Mouse (Mus musculus) layer of hippocampus, adult 8-10 months (tissue): Measurements from ENCODE around the gene Sc5d. TPM values are rescaled to one million over a fixed set of nuclear protein-coding genes. Genes with fewer than 3 reads are reported as not detected.

Source experiments
- DNase-seq, 2 experiments: peaks; one replicate each; pipeline ENCODE4 v3.0.0; 2022; ENCODE audit warnings: low spot score in 2 of 2
- total RNA-seq, 4 experiments: library from RNA; stranded (reverse); gene quantifications; 2 replicates each; pipeline ENCODE4 v1.2.4; 2022

The Sc5d gene
- total RNA-seq, 4 experiments from 2014 or later, result 56.0 to 63.5 (median 59.6) TPM

DNA sequence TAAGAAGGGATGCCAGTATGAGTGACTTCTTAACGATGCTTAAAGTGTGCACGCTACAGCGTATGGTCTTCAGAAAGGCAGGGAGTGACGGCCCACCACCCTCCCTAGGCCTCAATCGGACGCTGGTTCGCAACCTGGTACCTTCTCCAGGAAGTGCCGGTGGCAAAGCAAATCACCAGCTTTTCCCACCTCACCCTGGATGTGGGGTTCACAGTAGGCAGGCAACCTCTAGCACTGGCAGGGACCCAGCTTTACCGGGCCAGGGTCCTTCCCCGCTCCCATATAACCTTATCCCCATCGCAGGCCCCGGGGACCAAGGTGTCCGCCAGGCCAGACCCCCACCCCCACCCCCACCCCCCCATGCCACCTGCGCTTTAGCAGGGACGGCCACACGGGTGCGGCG is 346 bp downstream of the Sc5d start:
- DNase-seq, result no peak

DNA sequence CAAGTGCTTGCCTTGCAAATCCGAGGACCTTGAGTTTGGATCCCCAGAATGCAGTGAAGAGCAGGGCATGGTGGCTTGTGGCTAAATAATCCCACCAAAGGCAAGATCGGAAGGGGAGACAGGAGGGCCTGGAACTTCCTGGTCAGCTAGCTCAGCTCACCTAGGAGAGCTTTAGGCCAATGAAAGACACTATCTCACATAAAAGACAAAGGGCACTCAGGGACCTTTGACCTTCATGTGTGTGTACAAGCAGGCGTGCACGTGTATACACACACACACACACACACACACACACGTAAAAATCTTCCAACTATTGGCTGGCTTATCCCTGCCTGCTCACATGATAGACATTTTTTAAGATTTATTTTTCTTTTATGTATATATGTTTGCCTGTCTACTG is 3.6 kb downstream of the Sc5d start:
- no peak for DNase-seq

DNA sequence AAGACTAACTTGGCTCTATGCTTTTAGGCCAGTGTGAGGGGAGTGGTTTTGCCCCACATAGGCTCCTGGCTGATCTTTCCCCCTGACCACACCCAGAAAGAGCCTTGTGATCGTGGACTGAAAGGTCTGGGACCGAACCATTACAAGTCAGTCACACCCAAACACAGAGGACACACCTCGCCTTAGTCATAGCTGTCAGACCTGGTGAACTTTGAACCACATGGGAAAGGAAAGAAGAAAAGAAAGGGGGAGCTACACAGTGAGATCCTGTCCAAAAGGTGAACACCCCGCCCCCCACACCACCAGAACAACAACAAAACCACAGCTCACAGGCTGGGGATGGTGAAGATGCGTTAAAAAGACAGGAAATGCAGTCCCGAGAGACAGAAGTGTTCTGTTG is 14.9 kb downstream of the Sc5d start:
- DNase-seq, result no peak

DNA sequence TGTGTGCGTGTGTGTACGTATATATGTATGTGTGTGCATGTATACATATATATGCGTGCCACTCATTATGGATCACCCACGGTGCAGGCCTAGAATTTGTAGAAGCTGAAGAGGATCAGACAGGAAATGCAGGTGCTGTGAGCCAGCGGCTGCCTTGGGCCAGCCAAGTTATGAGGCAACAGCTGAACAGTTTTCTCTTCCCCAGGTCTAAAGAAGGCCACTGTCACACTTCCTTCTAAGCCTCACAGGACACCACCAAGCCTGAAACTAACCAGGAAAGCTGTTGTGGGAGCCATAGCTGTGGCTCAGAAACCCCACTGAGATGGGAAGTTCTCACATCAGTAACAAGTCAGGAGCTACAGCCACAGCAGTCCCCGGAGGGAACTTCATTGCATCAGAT is 17.4 kb downstream of the Sc5d start:
- no peak for DNase-seq

DNA sequence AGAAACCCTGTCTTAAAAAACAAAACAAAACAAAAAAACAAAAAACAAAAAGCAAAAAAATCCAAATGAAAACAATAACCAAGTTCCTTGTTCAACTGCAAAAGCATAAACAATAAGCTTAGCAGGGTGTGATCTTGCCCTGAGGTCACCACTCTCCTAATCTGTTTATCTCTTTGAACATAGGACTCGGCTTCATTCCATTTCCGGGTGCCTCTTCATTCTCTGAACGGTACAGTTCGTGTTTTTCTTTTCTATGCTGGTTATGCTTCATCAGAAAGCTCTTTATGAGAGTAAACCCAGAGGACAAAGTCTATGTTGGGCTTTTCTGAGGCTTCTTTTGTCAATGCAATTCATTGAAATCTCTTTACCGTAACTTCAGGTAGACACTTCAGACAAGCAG is 19.9 kb downstream of the Sc5d start:
- DNase-seq, result no peak

DNA sequence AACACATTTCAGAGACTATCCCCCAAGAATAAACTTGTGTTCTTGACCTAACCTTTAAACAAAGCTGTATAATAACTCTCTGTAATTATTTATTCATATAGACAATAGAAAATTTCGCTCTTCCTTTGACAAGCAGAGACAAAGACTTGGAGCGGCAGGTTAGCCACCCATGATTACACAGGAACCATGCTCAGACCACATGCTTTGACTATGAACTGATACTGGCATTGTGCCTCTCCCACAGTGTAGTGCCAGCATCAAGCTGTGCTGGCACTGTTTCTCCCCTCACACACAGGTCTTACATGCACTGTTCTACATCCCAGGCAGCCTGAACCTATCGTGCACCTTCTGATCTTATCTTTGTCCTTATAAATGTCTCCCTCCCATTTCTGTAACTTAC is 23.0 kb downstream of the Sc5d start:
- DNase-seq, result no peak

DNA sequence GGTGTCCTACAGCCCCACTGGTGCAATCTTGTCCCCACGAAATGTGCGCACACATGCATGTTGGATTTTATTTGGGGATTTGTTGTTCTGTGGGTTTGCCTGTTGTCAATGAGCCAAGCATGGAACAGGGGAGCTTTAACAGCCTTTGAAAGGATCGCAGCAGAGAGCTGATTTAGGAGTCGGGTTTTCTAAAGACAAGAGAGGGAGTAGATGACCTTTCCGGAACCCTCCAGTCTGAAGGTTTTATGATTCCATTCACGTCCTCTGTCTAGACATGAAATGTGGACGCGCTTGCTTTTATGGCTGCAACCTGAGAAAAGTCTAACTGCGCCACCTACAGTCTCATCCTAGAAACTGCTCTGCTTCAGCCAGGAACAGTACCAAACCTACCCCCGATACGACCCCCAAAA is 23.5 kb downstream of the Sc5d start:
- DNase-seq, result peak; percentile 36 to 66

DNA sequence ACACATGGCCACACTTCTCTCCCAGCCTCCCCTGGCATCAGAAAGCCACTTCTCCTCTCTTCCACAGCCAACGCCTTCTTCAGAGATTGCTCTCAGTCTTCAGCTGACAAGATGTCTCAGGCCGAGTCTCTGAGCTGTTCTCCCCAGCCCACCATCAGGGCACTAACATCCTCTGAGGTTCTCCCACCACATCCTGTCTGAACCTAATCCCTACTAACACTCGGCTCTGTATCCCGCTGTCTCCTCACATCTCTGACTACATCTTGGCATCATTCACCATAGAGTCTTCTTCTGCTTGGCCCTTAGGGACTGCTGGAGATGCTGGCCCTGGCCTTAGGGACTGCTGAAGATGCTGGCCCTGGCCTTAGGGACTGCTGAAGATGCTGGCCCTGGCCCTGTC is 25.2 kb downstream of the Sc5d start:
- DNase-seq, result no peak

DNA sequence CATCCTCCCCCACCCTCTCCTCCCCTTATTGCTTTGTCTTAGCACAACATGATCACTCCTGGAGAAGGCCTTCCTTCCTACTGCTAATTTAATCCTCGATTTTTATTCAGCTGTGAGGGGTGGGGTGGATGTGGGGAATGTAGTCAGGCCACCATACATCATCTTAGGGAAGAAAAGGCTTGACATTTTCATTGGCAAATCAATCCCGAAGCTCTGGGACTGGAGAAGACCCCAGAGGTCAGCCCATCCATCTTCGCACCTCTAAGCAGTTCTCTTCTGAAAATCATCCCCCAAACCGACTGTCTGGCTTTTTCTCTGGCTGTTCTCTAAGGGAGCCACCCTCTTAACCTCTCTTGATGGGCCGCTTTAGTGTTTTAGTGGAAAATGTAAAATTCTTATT is 32.9 kb downstream of the Sc5d start:
- DNase-seq, result no peak

DNA sequence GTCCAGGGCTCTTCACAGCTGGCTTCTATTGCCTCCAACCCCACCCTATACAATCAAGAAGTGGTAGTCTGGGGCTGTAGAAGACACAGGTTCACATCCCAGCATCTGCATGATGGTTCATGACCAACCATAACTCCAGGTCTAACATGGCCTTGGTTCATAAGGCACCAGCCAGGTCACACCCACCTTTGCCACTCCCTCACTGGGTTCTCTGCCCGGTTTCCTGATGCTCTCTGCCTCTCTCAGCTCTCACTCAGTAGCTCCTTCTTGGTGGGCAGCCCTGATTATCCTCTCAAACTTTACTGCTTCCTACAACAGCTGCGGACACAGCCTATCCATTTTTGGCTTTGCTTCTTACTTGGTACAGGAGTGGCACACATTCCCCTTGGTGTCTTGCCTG is 33.7 kb downstream of the Sc5d start:
- DNase-seq, result no peak

DNA sequence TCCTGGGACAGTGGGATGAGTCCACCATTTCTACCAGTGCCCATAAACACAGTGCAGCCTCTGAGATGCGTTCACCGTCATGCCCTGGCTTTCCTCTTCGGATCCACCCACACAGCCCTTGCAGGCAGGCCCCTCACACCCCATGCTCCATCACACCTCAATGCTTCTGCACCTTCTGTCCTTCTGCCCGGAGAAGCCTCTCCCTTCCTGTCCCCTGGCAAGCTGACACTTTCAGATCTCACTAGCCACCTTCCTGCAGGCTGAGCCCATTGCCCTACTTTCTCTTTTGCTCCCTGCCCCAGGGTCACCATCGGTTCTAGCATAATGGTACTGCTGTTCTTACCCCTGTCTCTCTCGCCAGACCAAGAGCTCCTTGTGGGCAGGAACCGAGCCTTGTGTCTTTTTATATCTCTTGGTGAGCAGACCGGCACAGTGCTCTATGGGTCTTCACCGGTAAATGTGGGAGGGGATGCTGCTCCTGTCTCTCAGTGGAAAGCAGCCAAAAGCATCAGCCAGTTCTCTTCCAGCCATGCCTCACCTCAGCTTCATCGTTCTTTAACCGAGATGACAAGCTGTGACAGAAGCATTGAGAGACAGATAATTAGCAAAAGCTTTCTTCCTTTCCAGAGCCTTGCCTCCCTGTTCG is 34.5 kb downstream of the Sc5d start:
- no peak for DNase-seq

DNA sequence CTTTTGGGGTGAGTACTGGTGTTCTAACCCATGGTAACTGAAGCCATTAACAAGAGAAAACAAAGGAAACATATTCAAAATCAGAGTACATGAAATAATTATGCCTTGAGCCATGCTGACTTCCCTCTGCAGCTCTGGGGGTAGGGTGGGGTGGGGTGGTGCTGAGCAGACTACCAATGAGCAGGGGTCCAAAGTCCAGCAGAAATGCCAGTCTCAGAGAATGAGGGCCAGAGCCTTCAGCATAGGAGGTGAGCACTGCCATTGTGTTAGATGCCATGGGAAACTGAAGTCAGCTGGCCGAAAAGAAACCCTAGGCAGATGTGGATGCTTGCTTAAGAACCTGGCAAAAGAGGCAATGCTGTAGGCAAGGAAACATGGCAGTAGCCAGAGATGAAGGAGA is 36.3 kb downstream of the Sc5d start:
- no peak for DNase-seq

DNA sequence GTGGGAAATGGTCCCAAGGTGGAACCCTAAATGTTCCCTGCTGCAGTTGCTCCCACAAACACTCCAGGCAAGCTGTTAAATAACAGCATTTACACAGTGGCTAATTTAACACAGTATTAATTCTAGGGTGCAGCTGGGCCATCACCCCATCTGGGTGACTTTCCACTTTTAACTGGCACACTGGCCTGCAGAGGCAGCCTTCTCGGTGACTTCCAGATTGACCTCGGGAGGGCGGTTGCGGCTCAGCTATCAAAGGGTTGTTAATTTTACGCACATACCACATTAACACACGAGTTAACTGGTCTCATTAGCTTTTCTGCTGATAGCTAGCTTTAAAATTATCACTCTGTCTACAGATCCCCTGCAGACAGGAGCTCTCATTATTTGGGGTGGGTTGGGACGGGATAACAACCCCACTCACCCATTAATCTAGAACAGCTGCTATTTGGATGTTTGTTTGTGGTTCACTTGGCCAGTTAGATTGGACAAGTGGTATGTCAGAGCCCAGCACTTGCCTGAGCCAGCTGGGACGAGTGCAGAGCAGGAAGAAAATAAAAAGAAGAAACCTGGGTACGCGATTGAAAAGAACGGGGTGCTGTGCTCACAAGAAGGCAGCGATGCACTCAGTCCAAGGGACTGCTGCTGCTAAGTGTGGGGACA is 44.9 kb downstream of the Sc5d start:
- no peak for DNase-seq

DNA sequence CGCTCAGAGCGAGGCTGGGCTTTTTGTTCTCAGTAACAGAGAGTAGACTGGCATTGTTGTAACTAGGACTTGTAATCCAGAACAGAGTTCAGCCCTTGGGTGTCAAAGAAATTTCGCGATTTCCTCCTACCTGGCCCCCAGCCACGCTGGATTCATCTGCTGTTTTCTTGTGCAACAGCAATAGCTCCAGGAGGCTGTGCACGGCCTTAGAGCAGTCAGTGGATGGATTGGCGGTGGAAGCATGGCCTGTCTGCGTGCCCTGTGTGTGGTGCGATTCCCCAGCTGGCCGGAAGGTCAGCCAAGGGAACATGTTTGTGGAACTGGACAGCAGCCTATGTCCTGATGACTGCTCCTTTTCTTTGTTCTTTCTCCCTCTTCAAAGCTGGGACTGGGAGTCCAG is 46.4 kb downstream of the Sc5d start:
- no peak for DNase-seq

DNA sequence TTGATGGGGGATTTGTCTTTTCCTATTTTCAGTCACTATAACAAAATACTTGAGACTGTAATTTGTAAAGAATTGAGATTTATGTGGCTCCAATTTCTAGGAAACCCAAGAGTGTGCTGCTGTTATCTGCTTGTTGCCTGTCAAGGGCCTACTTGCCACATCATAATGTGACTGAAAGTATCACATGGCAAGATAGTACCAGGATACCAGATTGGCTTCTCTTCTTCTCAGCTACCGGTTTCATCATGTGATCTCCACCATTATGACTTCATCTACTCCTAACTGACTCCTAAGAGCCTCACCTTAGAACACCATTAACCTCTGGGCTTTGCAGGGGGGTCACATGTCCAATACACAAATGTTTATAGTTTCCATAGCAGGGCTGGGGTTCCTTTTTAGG is 49.9 kb downstream of the Sc5d start:
- DNase-seq, result no peak

DNA sequence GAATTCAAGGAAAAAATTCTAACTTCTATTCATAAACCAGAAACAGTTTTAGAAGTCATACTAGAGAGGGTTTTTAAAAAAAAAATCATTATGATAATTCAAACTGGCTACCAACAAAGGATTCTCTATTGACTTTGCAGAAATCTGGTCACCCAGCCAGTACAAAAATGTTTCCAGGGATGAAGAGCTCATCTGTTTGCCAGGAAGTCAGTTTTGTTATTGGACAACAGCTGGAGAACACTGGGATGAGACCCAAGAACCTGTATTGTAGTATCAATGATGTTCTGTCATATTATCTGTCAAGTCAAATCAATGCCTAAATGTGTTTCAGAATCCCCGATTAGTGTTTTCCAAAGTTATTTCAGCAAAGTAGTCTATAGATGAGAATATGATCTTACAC is 50.9 kb downstream of the Sc5d start:
- DNase-seq, result no peak

DNA sequence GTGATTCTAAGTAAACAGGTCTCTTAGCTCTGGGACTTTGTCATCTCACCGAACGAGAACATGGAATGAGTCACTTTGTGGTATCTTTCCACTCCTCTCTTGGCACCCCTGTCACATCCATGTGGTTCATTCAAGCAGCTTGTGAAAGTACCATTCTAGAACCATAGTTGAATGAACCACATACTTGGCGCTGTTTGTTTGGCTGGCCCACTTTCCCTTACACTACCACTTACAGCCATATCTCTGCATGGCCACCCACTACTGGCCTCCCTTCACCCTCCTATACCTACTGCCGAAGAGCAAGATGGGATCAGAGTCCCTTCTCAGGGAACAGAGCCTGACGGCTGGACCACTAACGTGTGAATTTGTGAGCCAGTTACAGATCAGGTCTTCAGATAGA is 54.4 kb downstream of the Sc5d start:
- DNase-seq, result no peak

DNA sequence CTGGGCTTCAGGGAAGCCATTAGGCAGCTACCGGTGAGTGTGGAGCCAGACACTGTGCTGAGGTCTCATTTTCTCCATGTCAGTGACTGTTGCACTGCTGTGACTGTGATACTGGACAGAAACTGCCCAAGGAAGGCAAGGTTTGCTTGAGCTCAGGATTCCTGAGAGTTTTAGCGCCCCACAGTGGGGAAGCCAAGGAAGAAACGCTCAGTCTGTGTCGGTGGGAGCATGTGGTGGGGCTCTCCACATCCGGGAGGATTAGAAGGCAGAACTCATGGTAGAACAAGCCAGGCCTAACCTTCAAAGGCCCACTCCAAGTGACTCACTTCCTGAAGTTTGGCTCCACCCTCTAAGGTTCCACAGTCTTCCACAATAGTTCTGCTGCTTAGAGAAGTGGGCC is 55.6 kb downstream of the Sc5d start:
- peak in 1 of 2 experiments; percentile 23 for DNase-seq

DNA sequence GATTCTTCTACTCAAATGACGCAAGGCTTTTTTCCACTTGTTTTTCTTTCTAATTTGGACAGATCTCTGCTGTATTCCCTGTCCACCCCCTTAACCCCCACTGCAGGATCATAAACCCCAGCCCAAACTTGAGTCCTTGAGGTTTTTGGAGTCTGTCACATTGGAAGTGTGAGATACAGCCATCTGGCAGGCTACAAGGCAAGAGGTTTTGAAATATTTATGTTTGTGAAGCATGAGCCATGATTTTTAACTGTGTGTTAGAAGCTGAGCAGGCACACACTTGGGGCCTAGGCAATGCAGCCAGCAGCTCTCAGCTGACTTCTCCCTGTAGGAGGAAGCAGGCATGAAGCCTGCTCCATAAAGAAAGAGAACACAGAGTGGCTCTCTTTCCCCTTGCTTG is 57.3 kb downstream of the Sc5d start:
- no peak for DNase-seq

DNA sequence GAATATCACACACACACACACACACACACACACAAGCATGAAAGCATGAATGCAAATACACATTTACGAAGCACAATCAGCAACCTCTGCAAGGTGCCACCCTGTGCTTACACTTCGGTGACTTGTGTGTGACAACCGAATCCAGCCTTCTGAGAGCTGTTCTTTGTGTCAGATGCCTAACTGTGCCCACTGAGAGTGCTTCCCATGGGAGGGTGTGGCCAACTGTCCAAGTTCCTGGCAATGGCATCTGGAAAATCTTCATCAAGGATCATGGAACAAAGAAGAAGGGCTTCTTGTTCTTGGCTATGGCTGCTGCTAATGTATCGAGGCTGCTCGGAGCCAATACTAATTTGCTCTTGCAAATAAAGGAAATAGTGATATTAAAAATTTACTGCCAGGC is 61.8 kb downstream of the Sc5d start:
- DNase-seq, result no peak
